Mouse (Mus musculus) cerebellum, adult 2 months (tissue): ENCODE data around the gene Slc22a21.

Experiments used
- CTCF ChIP-seq: fragments of 200-500 bp; IDR thresholded peaks from 2 replicates; pipeline ENCODE4 v1.5.1; 2011; ENCODE audit warnings: low read depth, mild to moderate bottlenecking, control low read depth, low read length, moderate library complexity, borderline replicate concordance; ENCODE audit not compliant: insufficient read depth
- POLR2A ChIP-seq: fragments of 200-500 bp; IDR thresholded peaks from 2 replicates; pipeline ENCODE4 v1.6.1; 2011; ENCODE audit warnings: low read length, control low read depth, borderline replicate concordance; ENCODE audit not compliant: insufficient read depth

DNA sequence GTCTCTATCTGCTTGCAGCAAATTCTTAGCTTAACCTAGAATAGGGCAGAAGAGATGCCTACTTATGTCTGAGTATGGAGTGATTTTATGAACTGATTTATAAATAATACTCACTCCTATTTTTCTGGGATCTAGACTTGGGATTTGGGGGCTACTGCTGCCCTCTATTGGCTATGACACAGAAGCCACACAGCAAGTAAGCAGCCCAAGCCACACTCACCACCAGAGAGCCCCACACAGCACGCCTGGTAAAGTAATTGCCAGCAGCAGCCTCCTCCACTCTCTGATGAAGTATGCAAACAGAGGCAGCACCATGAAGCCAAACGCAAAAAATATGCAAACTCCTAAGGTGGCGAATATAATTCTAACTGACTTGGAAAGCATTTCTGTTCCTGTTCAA, 21.1 kb downstream of the Slc22a21 start:
- no peak for TF ChIP-seq CTCF
- no peak for TF ChIP-seq POLR2A
